ENCODE assay signal across 10 mouse cellular contexts in the genomic region with DNA sequence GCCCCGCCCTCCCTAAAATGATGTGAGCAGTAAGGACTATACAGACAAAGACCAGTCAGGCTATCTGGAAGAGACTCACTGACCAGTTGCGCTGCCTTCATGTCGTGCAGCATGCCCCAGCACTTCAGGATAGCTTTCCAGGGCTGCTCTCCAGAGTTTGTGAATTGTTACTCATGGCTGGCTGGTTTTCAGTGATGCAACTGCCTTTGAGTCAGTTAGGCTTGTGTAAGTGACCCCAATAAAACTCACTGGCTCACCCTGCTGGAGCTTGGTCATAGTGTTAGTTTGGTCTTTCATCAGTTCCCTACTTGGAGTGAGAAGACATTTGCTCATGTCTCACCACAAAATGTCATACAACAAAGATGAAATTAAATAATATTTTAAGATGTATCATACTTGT.
A peak's percentile ranks its signal among the peaks of the same experiment; 100 is the strongest.
DNase-seq lines count a peak whose midpoint lies in the region; ATAC-seq and TF ChIP-seq lines count a peak whose summit lies in the region.
"Had no signal": no experiment of that assay in that cellular context is flagged by ENCODE, and none has a peak within 500 bp of the region (broad histone marks: within the 10 kb centered on the region; RNA-seq: fewer than 3 reads in every experiment).

No protein-coding gene starts in this region.

- no peaks in the 10 kb centered on the region; the same call in 1 of the 2 replicates for H3K36me3 ChIP-seq in kidney, embryonic 14.5 days (ENCODE audit: control insufficient read depth, insufficient read depth, low read length)
- no peaks in the 10 kb centered on the region for H3K36me3 ChIP-seq in lung, postnatal 0 days (ENCODE audit: insufficient read depth, low read length)
- H3K36me3 ChIP-seq in hindbrain, embryonic 12.5 days, result no peaks in the 10 kb centered on the region
- no peaks in the 10 kb centered on the region for H3K36me3 ChIP-seq in hindbrain, embryonic 10.5 days
- H3K36me3 ChIP-seq: lung, embryonic 15.5 days; neural tube, embryonic 15.5 days had no signal

- 76% methylated on average over 3 of the region's 3 CpGs for WGBS in kidney, embryonic 14.5 days
- WGBS in lung, postnatal 0 days, result 90% methylated on average over 3 of the region's 3 CpGs
- WGBS in hindbrain, embryonic 12.5 days, result 92% methylated on average over 3 of the region's 3 CpGs
- WGBS in hindbrain, embryonic 10.5 days, result 83% methylated on average over 3 of the region's 3 CpGs

- H3K9ac ChIP-seq in kidney, embryonic 14.5 days (ENCODE audit: low read depth, low read length), result no peak overlapping the region
- no peak overlapping the region for H3K9ac ChIP-seq in lung, postnatal 0 days (replicated peaks; ENCODE audit: low read depth)
- no peak overlapping the region for H3K9ac ChIP-seq in hindbrain, embryonic 12.5 days
- H3K9ac ChIP-seq: lung, embryonic 15.5 days; neural tube, embryonic 15.5 days had no signal

- no peaks in the 10 kb centered on the region for H3K9me3 ChIP-seq in kidney, embryonic 14.5 days (ENCODE audit: control insufficient read depth, low read length)
- H3K9me3 ChIP-seq in lung, postnatal 0 days (ENCODE audit: low read length), result no peaks in the 10 kb centered on the region
- no peaks in the 10 kb centered on the region for H3K9me3 ChIP-seq in hindbrain, embryonic 12.5 days (replicated peaks)
- no peaks in the 10 kb centered on the region for H3K9me3 ChIP-seq in hindbrain, embryonic 10.5 days
- H3K9me3 ChIP-seq: lung, embryonic 15.5 days; neural tube, embryonic 15.5 days had no signal

- peak; percentile 24 for DNase-seq in kidney, adult 11 months
- peak; percentile 67 to 90 for DNase-seq in adrenal gland, adult (ENCODE audit: inconsistent age in 2 of 2, low spot score in 1 of 2)
- peak; percentile 37 to 60 for DNase-seq in heart, adult 9 months (ENCODE audit: low spot score in 2 of 2)
- peak; percentile 50 for DNase-seq in lung, postnatal 0 days (ENCODE audit: low spot score)
- DNase-seq in hindbrain, embryonic 10.5 days (ENCODE audit: low spot score), result no peak
- DNase-seq in cerebellum, adult 9-11 months, result no peak

- 0 out of 2 replicates have a peak, but pooled peaks have one; percentile 28 for TF ChIP-seq CTCF in lung, postnatal 0 days (IDR thresholded peaks at IDR 0.05)

- no peak; the same call in 1 of the 2 replicates for ATAC-seq in kidney, embryonic 14.5 days (ENCODE audit: low FRiP score, low TSS enrichment)
- peak; percentile 40 for ATAC-seq in lung, postnatal 0 days
- ATAC-seq in hindbrain, embryonic 12.5 days (ENCODE audit: low FRiP score), result no peak

- H3K4me3 ChIP-seq in kidney, embryonic 14.5 days (ENCODE audit: low read length), result no peak overlapping the region
- H3K4me3 ChIP-seq in lung, postnatal 0 days (ENCODE audit: low read depth, low read length), result no peak overlapping the region
- H3K4me3 ChIP-seq in hindbrain, embryonic 12.5 days, result no peak overlapping the region
- H3K4me3 ChIP-seq in hindbrain, embryonic 10.5 days, result no peak overlapping the region
- H3K4me3 ChIP-seq: lung, embryonic 15.5 days; neural tube, embryonic 15.5 days had no signal

- H3K4me2 ChIP-seq in kidney, embryonic 14.5 days (replicated peaks; ENCODE audit: low read depth, low read length), result no peak overlapping the region
- H3K4me2 ChIP-seq in lung, postnatal 0 days (replicated peaks; ENCODE audit: low read depth, low read length), result no peak overlapping the region
- no peak overlapping the region for H3K4me2 ChIP-seq in hindbrain, embryonic 12.5 days (replicated peaks)
- H3K4me2 ChIP-seq: lung, embryonic 15.5 days; neural tube, embryonic 15.5 days had no signal

- H3K27ac ChIP-seq in kidney, embryonic 14.5 days (ENCODE audit: low read depth, low read length), result no peak overlapping the region
- no peak overlapping the region for H3K27ac ChIP-seq in lung, postnatal 0 days (ENCODE audit: low read length)
- no peak overlapping the region for H3K27ac ChIP-seq in hindbrain, embryonic 12.5 days
- no peak overlapping the region for H3K27ac ChIP-seq in hindbrain, embryonic 10.5 days
- H3K27ac ChIP-seq: lung, embryonic 15.5 days; neural tube, embryonic 15.5 days had no signal

- H3K4me1 ChIP-seq in kidney, embryonic 14.5 days (ENCODE audit: control insufficient read depth, insufficient read depth, low read length), result no peaks in the 10 kb centered on the region
- H3K4me1 ChIP-seq in lung, postnatal 0 days (ENCODE audit: insufficient read depth, low read depth, low read length), result no peaks in the 10 kb centered on the region
- no peaks in the 10 kb centered on the region for H3K4me1 ChIP-seq in hindbrain, embryonic 12.5 days
- no peaks in the 10 kb centered on the region for H3K4me1 ChIP-seq in hindbrain, embryonic 10.5 days (replicated peaks)
- H3K4me1 ChIP-seq: lung, embryonic 15.5 days had no signal

- no peak for TF ChIP-seq EP300 in lung, postnatal 0 days (IDR thresholded peaks at IDR 0.05)

- no peaks in the 10 kb centered on the region for H3K27me3 ChIP-seq in kidney, embryonic 14.5 days (ENCODE audit: control insufficient read depth, insufficient read depth, low read length)
- no peaks in the 10 kb centered on the region for H3K27me3 ChIP-seq in lung, postnatal 0 days (replicated peaks; ENCODE audit: insufficient read depth, low read length)
- H3K27me3 ChIP-seq in hindbrain, embryonic 12.5 days, result no peaks in the 10 kb centered on the region
- H3K27me3 ChIP-seq in hindbrain, embryonic 10.5 days (ENCODE audit: insufficient read depth, poor library complexity, severe bottlenecking), result no peaks in the 10 kb centered on the region
- H3K27me3 ChIP-seq: lung, embryonic 15.5 days; neural tube, embryonic 15.5 days had no signal

Comparison
In these comparisons a context has a peak if more than half of its experiments do, and no peak if none do; other contexts are left out.
1. DNase-seq: peak in kidney, adult 11 months (single experiment), adrenal gland, adult (2 of 2), heart, adult 9 months (2 of 2) and lung, postnatal 0 days (single experiment); none in hindbrain, embryonic 10.5 days (single experiment) and cerebellum, adult 9-11 months (single experiment).